7 mouse cellular contexts compared by ENCODE assay signal in the genomic region with DNA sequence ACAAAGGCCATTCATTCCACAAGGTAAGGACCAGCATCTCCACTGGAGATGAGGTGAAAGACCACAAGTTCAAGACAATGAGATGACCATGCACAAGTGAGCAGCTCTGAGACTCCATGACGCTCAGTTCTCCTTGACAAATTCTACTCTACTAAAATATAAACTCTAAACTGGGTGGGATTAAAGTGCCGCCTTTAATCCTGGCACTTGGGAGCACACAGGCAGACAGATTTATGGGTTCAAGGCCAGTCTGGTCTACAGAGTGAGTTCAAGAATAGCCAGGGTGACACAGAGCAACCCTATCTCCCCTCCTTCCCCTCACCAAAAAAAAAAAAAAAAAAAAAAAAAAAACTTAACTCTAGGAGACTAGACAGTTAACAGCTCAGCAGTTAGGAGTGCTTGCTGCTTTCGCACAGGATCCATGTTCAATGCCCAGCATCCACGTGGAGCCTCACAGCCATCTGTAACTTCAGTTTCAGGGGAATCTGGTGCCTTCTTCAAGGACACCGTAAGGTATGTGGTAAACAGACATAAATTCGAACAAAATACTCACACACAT. TPM values are rescaled to one million over a fixed set of nuclear protein-coding genes. Genes with fewer than 3 reads are reported as not detected.
DNase-seq lines count a peak whose midpoint lies in the region; ATAC-seq and TF ChIP-seq lines count a peak whose summit lies in the region.

No protein-coding gene starts in this region.

- peak overlapping the region; percentile 65 for H3K4me2 ChIP-seq in heart, embryonic 15.5 days
- H3K4me2 ChIP-seq in limb, embryonic 15.5 days: peak overlapping the region; percentile 60

- WGBS in heart, embryonic 15.5 days: 50% methylated on average over 6 of the region's 6 CpGs
- 92% methylated on average over 6 of the region's 6 CpGs for WGBS in embryonic facial prominence, embryonic 10.5 days
- 64% methylated on average over 6 of the region's 6 CpGs for WGBS in limb, embryonic 15.5 days

- no peak for DNase-seq in heart, adult 11 months
- no peak for DNase-seq in ES-E14 (ENCODE audit: low read depth, low spot score)
- DNase-seq in embryonic facial prominence, embryonic 10.5 days (ENCODE audit: low spot score): no peak
- no peak for DNase-seq in retina, postnatal 1 day
- no peak for DNase-seq in thymus, postnatal 25 days

- H3K4me1 ChIP-seq in heart, embryonic 15.5 days (replicated peaks): peaks cover 44% of the 10 kb centered on the region
- peaks cover 0 to 2% of the 10 kb centered on the region in 2 experiments; a peak in 2 of 4 replicates for H3K4me1 ChIP-seq in ES-E14 (ENCODE audit: control insufficient read depth in 2 of 2, insufficient read depth in 2 of 2, low read length in 2 of 2, poor library complexity in 1 of 2)
- H3K4me1 ChIP-seq in embryonic facial prominence, embryonic 10.5 days: peaks cover 50% of the 10 kb centered on the region
- peaks cover 39% of the 10 kb centered on the region for H3K4me1 ChIP-seq in limb, embryonic 15.5 days

- H3K9me3 ChIP-seq in heart, embryonic 15.5 days (replicated peaks): no peaks in the 10 kb centered on the region
- no peaks in the 10 kb centered on the region for H3K9me3 ChIP-seq in ES-E14 (ENCODE audit: control insufficient read depth, insufficient read depth, low read depth, low read length)
- H3K9me3 ChIP-seq in embryonic facial prominence, embryonic 10.5 days: peaks cover 16% of the 10 kb centered on the region
- no peaks in the 10 kb centered on the region for H3K9me3 ChIP-seq in limb, embryonic 15.5 days

- in situ Hi-C loops in ES-E14 (cut with MboI; ENCODE audit: low sequenced_read_pairs in 2 of 2, unreplicated experiment in 2 of 2): no loop called here

- peaks cover 30% of the 10 kb centered on the region for H3K36me3 ChIP-seq in heart, embryonic 15.5 days
- H3K36me3 ChIP-seq in ES-E14 (ENCODE audit: control insufficient read depth, insufficient read depth, low read length, poor library complexity, severe bottlenecking): no peaks in the 10 kb centered on the region
- H3K36me3 ChIP-seq in embryonic facial prominence, embryonic 10.5 days (replicated peaks): peaks cover 75% of the 10 kb centered on the region
- H3K36me3 ChIP-seq in limb, embryonic 15.5 days: peaks cover 30% of the 10 kb centered on the region

- peak overlapping the region; percentile 73 for H3K9ac ChIP-seq in heart, embryonic 15.5 days
- no peak overlapping the region for H3K9ac ChIP-seq in ES-E14 (ENCODE audit: insufficient read depth, low read depth, low read length, poor library complexity, severe bottlenecking)
- H3K9ac ChIP-seq in limb, embryonic 15.5 days: no peak overlapping the region; the same call in 1 of the 2 replicates

- no peak for ATAC-seq in heart, embryonic 15.5 days (replicated peaks; ENCODE audit: insufficient number of reproducible peaks, insufficient read depth, low FRiP score, low read depth)
- no peak for ATAC-seq in limb, embryonic 15.5 days (ENCODE audit: insufficient number of reproducible peaks, low FRiP score, low TSS enrichment, low read depth)

- peak overlapping the region; percentile 61 for H3K4me3 ChIP-seq in heart, embryonic 15.5 days
- no peak overlapping the region for H3K4me3 ChIP-seq in ES-E14 (ENCODE audit: insufficient read depth in 1 of 2, low read depth in 1 of 2, low read length in 2 of 2, poor library complexity in 1 of 2, severe bottlenecking in 1 of 2)
- peak overlapping the region; percentile 83 for H3K4me3 ChIP-seq in embryonic facial prominence, embryonic 10.5 days
- H3K4me3 ChIP-seq in limb, embryonic 15.5 days: peak overlapping the region; percentile 65

- peak overlapping the region; percentile 90 for H3K27ac ChIP-seq in heart, embryonic 15.5 days
- H3K27ac ChIP-seq in ES-E14 (ENCODE audit: insufficient read depth, low read depth, low read length, poor library complexity, severe bottlenecking): no peak overlapping the region
- H3K27ac ChIP-seq in embryonic facial prominence, embryonic 10.5 days (replicated peaks): 0 out of 2 replicates have a peak overlapping the region, but pooled peaks have one; percentile 19
- H3K27ac ChIP-seq in limb, embryonic 15.5 days: peak overlapping the region; percentile 88

- H3K27me3 ChIP-seq in heart, embryonic 15.5 days: no peaks in the 10 kb centered on the region
- H3K27me3 ChIP-seq in embryonic facial prominence, embryonic 10.5 days (replicated peaks; ENCODE audit: low read depth, poor library complexity, severe bottlenecking): no peaks in the 10 kb centered on the region; the same call in 1 of the 2 replicates
- no peaks in the 10 kb centered on the region for H3K27me3 ChIP-seq in limb, embryonic 15.5 days

TF ChIP-seq in ES-E14, 5 proteins besides CTCF, POLR2A, EP300 and RAD21:
- TF ChIP-seq MAFK (IDR thresholded peaks at IDR 0.05; ENCODE audit: insufficient read depth, low read depth, low read length) (no peak), HCFC1 (IDR thresholded peaks at IDR 0.05; ENCODE audit: borderline replicate concordance, insufficient read depth, low read length) (no peak), ZNF384 (IDR thresholded peaks at IDR 0.05; ENCODE audit: low read depth, low read length) (peak; percentile 63; the same call in 1 of the 2 replicates)

RNA-seq across cellular contexts. Expression of a gene that starts 2.1 kb away (rescaled TPM):
- polyA plus RNA-seq in heart, embryonic 15.5 days (2015; fragmentation: Nextera tagmentation; extraction: Ambion mirVana): 121 and 127 TPM in 2 replicates
- total RNA-seq in ES-E14 (2012; rRNA removed): 91.9 and 168 TPM in 2 replicates
- 25.9 and 27.2 TPM in 2 replicates for polyA plus RNA-seq in embryonic facial prominence, embryonic 10.5 days (2016; fragmentation: Nextera tagmentation; extraction: Ambion mirVana)
- polyA plus RNA-seq in limb, embryonic 15.5 days (2015; fragmentation: Nextera tagmentation; extraction: Ambion mirVana): 45.0 TPM in 2 replicates

Comparison
In these comparisons a context has a peak if more than half of its experiments do, and no peak if none do; other contexts are left out.
1. H3K4me3 ChIP-seq: peak in heart, embryonic 15.5 days (single experiment), embryonic facial prominence, embryonic 10.5 days (single experiment) and limb, embryonic 15.5 days (single experiment); none in ES-E14 (0 of 2).